Mouse (Mus musculus): Measurements from ENCODE around the gene Unc13a. TPM values are rescaled to one million over a fixed set of nuclear protein-coding genes. Genes with fewer than 3 reads are reported as not detected.

The Unc13a gene
- polyA plus RNA-seq (2021; fragmentation: Nextera tagmentation): 10.7 and 12.7 TPM in 2 replicates
- long read RNA-seq, experiment 1, partial matches to known transcripts: 11 of 24 reads
- long read RNA-seq, experiment 1, other reads (novel, unspliced or antisense): 13 of 24 reads
- long read RNA-seq, experiment 2, partial matches to known transcripts: 22 of 84 reads
- long read RNA-seq, experiment 2, other reads (novel, unspliced or antisense): 62 of 84 reads

DNA sequence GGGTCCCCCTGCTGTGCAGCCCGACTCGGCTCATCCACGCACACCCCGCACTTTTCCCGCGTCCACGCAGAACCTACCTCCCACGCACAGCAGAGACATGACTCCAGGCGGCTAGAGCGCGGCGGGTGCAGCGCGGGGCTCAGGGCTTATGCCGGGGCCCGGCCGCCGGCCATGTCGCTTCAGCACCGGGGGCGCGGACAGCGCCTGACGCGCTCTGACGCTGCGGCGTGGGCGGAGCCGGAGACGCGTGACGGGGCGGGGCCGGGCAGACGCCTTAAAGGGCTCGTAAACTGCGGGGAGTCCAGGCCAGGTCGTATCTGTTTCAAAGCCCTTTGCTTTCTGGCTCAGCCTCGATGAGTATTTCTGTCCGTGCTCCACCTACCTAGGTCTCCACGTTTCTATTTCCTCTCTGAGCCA is at the start of gene Unc13a:
TSS of gene Unc13a (minus strand) at position 209 of the 417 bp plus-strand sequence.

DNA sequence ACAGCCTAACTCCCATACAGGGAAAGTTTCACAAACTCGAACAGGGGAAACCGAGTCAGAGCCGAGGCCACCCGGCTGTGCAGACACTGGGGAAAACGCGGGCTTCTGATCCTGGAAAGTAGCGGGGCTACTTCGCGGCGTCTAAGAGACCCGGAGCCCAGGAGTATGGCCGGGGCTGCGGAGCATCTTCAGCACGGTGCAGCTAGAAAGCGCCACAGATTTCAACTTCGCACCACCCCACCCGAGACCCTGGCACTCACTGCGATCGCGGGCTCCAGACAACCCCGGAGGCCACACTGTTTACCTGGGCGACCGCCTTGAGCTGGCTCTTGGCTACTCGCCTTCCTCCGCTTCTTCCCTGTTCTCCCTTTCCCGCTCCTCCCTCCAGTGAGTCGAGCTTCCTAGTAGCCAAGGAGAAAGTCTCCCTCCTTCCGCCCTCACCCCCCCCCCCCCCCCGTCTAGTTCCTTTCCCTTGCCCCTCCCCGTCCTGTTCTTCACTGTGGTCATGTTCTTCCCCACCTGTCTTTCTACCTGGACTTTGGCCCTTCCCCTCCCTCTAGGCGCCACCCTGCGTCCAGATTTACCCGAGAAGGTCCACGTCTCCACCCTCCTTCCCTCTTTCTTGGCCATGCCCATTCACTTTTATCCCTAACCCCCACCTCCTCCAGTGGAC is 30.0 kb upstream of the Unc13a start, which contains the start of gene B3gnt3:
TSS of gene B3gnt3 (minus strand) at position 376 of the 673 bp plus-strand sequence.

GRCm38 (mm10) chr8:71689028-71689427 is 17.5 kb upstream of the Unc13a start, which contains the start of gene Insl3:
Insl3 (plus strand) TSS chr8:71689214.

DNA sequence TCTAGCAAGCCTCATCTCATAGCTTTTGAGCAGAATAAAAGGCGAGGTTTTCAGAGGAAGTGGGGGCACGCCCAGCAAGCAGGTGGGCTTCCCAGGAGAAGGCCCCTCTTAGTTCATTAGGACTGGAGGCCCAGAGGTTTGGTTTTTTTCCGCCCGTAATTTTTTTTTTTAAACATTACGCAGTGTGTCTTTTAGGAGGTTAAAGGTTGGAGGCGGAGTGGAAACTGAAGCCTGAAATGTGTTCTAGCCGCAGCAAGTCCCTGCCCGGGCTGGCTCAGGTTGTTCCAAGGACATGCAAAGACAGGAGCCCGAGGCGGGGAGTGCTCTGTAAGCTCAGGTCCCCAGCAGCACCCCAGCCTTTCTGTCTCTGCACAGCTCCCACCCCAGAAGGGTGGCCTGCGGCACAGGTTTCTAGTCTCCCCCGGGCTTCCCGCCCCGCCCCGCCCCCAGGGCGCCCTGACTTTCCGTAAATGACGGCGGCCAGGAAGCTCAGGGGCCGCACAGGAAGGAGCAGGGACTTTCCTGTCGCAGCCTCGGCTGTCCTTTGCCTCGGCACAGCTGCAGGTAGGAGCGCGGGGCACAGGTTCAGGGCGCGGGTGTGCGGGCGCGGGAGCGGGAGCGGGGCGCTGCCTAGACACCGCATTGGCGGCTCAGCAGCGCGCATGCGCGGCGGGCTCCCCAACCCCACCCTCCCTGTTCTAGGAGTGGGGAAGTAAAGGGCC is 4.6 kb upstream of the Unc13a start, which contains the start of gene Jak3:
TSS of gene Jak3 (plus strand) at position 277 of the 722 bp plus-strand sequence.

DNA sequence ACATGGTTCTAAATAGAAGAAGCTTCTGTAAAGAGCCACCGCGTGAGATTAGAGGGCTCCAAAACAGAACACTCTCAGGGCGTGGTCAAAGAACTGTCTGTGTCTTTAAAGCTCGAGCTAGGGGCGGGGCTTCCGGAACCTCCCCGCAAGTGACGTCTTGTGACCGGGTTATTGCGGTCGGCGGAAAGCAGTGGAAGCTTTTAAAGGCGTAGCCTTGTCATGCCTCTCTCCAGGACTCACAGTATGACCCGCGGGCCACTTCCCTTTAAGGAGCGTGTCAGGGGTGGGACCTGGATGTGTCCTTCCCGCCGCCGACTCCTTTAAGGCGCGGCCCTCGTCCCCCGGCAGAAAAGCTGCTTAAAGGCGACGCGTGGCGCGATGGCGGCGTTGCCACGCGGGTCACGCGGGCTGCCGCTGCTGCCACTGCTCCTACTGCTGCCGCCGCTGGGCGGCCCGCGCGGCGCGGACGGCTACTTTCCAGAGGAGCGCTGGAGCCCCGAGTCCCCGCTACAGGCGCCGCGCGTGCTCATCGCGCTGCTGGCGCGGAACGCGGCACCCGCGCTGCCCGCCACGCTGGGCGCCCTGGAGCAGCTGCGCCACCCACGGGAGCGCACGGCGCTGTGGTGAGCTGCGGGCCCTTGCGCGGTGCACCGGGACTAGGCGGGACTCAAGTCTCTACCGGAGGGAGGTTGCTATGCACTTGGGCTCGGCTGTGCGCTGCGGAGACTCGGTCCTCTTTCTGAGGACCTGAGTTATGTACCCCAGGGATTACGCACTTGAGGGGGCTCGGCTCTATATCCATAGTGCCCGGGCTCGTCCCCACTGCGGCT is 60.5 kb downstream of the Unc13a start, which contains the start of gene Colgalt1:
TSS of gene Colgalt1 (plus strand) at position 177 of the 830 bp plus-strand sequence.

DNA sequence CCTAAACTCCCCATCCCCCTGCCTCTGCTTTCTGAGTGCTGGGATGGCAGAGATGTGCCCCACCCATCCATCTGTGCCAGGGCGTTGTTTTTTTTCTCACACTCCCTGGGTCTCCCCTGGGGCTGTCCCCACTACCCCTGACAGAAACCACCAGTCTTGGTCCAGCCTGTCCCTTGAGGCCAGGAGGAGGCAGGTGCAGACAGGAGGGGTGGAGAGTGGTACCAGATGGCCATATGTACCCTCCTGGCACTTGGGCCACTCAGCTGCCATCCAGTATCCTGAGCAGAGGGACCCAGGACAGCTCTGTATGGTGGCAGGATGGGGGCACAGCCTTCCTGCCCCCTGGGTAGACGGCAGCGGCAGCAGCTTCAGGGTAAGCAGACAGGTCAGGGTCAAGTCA is 74.1 kb downstream of the Unc13a start, which contains the start of gene Fam129c:
TSS of gene Fam129c (plus strand) at position 198 of the 400 bp plus-strand sequence.

DNA sequence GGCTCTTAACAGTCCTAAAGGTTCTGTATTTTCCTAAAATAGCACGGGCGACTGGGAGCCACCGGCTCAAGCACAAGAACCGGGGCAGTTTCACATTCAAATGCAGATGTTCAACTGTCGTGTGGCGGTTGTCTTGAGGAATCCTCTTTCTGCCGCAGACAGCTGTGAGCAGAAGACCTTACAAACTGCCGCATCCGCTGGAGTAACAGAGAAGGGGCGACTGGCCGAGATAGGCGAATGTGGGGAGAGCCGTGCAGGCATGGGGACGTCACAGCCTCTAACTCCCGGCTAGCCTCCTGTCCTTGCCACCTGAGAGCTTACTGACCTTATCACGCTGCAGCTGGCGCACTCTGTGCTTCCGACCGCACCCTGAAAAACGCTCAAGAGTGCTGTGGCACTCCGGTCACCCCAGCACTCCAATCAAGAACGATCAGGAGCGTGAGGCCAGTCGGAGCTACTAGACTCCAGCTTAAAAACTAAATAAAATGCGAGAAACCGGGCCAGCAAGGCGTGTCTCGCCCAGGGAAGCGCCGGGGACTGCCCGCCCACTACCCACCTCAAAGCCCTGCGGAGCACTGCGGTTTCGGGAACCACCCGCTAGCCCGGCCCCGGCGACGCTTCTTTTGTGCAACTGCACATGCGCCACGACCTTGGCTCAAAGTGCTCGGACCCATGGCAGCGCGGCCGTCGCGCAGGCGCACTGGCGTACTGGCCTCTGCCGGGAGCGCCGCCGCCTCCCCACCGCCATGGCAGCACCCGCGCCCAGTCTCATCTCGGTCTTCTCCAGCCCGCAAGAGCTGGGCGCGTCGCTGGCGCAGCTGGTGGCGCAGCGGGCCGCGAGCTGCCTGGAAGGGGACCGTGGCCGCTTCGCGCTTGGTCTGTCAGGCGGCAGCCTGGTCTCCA is 79.8 kb downstream of the Unc13a start, which contains the start of gene Pgls:
TSS of gene Pgls (plus strand) at position 706 of the 903 bp plus-strand sequence.

Small RNA genes lying within 50 kb of the gene (microRNA-seq; reads per million reads assigned to microRNA genes)
- gene Mir6769b: 25.1 reads per million, percentile 44 among the genes with 10 or more reads in this experiment

Other genes with a start within 250 kb of the Unc13a start
- gene Abhd8, start 208.1 kb downstream of the Unc13a start, polyA plus RNA-seq (2021; fragmentation: Nextera tagmentation): 357 and 444 TPM in 2 replicates
- gene Mrpl34, start 206.8 kb downstream of the Unc13a start, polyA plus RNA-seq (2021; fragmentation: Nextera tagmentation): 126 and 129 TPM in 2 replicates
- 152 and 163 TPM in 2 replicates for gene Dda1, start 202.6 kb downstream of the Unc13a start, polyA plus RNA-seq (2021; fragmentation: Nextera tagmentation)
- 0.48 and 0.65 TPM in 2 replicates for gene Ano8, start 185.8 kb downstream of the Unc13a start, polyA plus RNA-seq (2021; fragmentation: Nextera tagmentation)
- gene Gtpbp3, start 183.7 kb downstream of the Unc13a start, polyA plus RNA-seq (2021; fragmentation: Nextera tagmentation): 7.7 and 8.2 TPM in 2 replicates
- 6.2 and 6.3 TPM in 2 replicates for gene Plvap, start 160.0 kb downstream of the Unc13a start, polyA plus RNA-seq (2021; fragmentation: Nextera tagmentation)
- gene Ccdc194, start 146.0 kb downstream of the Unc13a start, polyA plus RNA-seq (2021; fragmentation: Nextera tagmentation): not detected in 2 replicates
- 5.2 and 15.7 TPM in 2 replicates for gene Bst2, start 134.3 kb downstream of the Unc13a start, polyA plus RNA-seq (2021; fragmentation: Nextera tagmentation)
- gene Mvb12a, start 128.8 kb downstream of the Unc13a start, polyA plus RNA-seq (2021; fragmentation: Nextera tagmentation): 45.5 and 46.4 TPM in 2 replicates
- 0.19 and 0.54 TPM in 2 replicates for gene Tmem221, start 112.9 kb downstream of the Unc13a start, polyA plus RNA-seq (2021; fragmentation: Nextera tagmentation)
- 0.25 and 0.43 TPM in 2 replicates for gene Nxnl1, start 105.2 kb downstream of the Unc13a start, polyA plus RNA-seq (2021; fragmentation: Nextera tagmentation)
- gene Slc27a1, start 102.9 kb downstream of the Unc13a start, polyA plus RNA-seq (2021; fragmentation: Nextera tagmentation): 95.1 and 114 TPM in 2 replicates
- 110 and 114 TPM in 2 replicates for gene Pgls, start 79.6 kb downstream of the Unc13a start, polyA plus RNA-seq (2021; fragmentation: Nextera tagmentation)
- 0.53 and 0.59 TPM in 2 replicates for gene Fam129c, start 74.1 kb downstream of the Unc13a start, polyA plus RNA-seq (2021; fragmentation: Nextera tagmentation)
- gene Colgalt1, start 60.8 kb downstream of the Unc13a start, polyA plus RNA-seq (2021; fragmentation: Nextera tagmentation): 18.9 and 19.6 TPM in 2 replicates
- 1.6 and 2.0 TPM in 2 replicates for gene Jak3, start 4.5 kb upstream of the Unc13a start, polyA plus RNA-seq (2021; fragmentation: Nextera tagmentation)
- gene Insl3, start 17.5 kb upstream of the Unc13a start, polyA plus RNA-seq (2021; fragmentation: Nextera tagmentation): not detected in 2 replicates
- gene B3gnt3, start 30.0 kb upstream of the Unc13a start, polyA plus RNA-seq (2021; fragmentation: Nextera tagmentation): 0.59 and 0.63 TPM in 2 replicates
- 16.3 and 19.8 TPM in 2 replicates for gene Fcho1, start 54.0 kb upstream of the Unc13a start, polyA plus RNA-seq (2021; fragmentation: Nextera tagmentation)
- gene Zfp709, start 210.3 kb upstream of the Unc13a start, polyA plus RNA-seq (2021; fragmentation: Nextera tagmentation): 3.2 and 3.5 TPM in 2 replicates
- gene Zfp882, start 236.9 kb upstream of the Unc13a start, polyA plus RNA-seq (2021; fragmentation: Nextera tagmentation): 1.8 and 2.6 TPM in 2 replicates
- 12.5 and 14.8 TPM in 2 replicates for gene Zfp617, start 236.9 kb upstream of the Unc13a start, polyA plus RNA-seq (2021; fragmentation: Nextera tagmentation)

All from layer of hippocampus, adult 6 months (tissue).